Mouse (Mus musculus) frontal cortex, adult (tissue): ENCODE data around the gene Pdcl3.
"Not testable (repeated sequence)": the region's sequence is repeated elsewhere in the genome, so short reads cannot be mapped to it uniquely, and the experiment has no call there.

Experiments used
- ATAC-seq: cut with Nextera tagmentation; 2 replicates; pipeline ENCODE4 v1.9.2; 2017; ENCODE audit warnings: mild to moderate bottlenecking, moderate library complexity, mixed read lengths; ENCODE audit not compliant: low TSS enrichment

Gene Pdcl3

GRCm38 (mm10) chr1:39025142-39025541, 39.7 kb downstream of the Pdcl3 start:
- 0 out of 2 replicates have a peak, but pooled peaks have one; percentile 21 for ATAC-seq

- ATAC-seq: no peak
Observed at GRCm38 (mm10) chr1:39025840-39026239, 40.4 kb downstream of the Pdcl3 start.

- ATAC-seq: peak; percentile 63
Observed at GRCm38 (mm10) chr1:39029176-39029575, 43.8 kb downstream of the Pdcl3 start.

- ATAC-seq: no peak
Observed at GRCm38 (mm10) chr1:39030108-39030507, 44.7 kb downstream of the Pdcl3 start.

- ATAC-seq: peak; percentile 85
Observed at GRCm38 (mm10) chr1:39035817-39036216, 50.4 kb downstream of the Pdcl3 start.

GRCm38 (mm10) chr1:39042188-39042587, 56.8 kb downstream of the Pdcl3 start:
- ATAC-seq: no peak

GRCm38 (mm10) chr1:39044442-39044841, 59.0 kb downstream of the Pdcl3 start:
- ATAC-seq: not testable (repeated sequence)

GRCm38 (mm10) chr1:39046689-39047088, 61.3 kb downstream of the Pdcl3 start:
- no peak for ATAC-seq
